Mouse (Mus musculus) heart, postnatal 0 days (tissue): ENCODE data around the gene Tgm2. TPM values are rescaled to one million over a fixed set of nuclear protein-coding genes. Genes with fewer than 3 reads are reported as not detected.
A peak's percentile ranks its signal among the peaks of the same experiment; 100 is the strongest.

ENCODE experiments used
- ATAC-seq: fragments of 200-750 bp; cut with Nextera tagmentation; 2 replicates; pipeline ENCODE4 v1.8.0; 2017; ENCODE audit warnings: low read depth, moderate number of reproducible peaks, moderate library complexity; ENCODE audit not compliant: insufficient read depth
- DNase-seq: peaks from one replicate; pipeline ENCODE4 v3.0.0-alpha.2; 2016; ENCODE audit warnings: low spot score
- H3K27ac ChIP-seq: fragments of 300-500 bp; sonication (generic); 2 replicates; pipeline ENCODE4 v1.5.1; 2014; ENCODE audit warnings: low read depth, mild to moderate bottlenecking
- H3K27me3 ChIP-seq: fragments of 300-500 bp; sonication (generic); 2 replicates; pipeline ENCODE4 v1.6.1; 2014; ENCODE audit warnings: low read length, mixed read lengths; ENCODE audit not compliant: control insufficient read depth, insufficient read depth
- H3K36me3 ChIP-seq: fragments of 300-500 bp; sonication (generic); replicated peaks from 2 replicates; pipeline ENCODE4 v1.6.1; 2014; ENCODE audit warnings: low read length, mixed read lengths; ENCODE audit not compliant: control insufficient read depth, insufficient read depth
- H3K4me1 ChIP-seq: fragments of 300-500 bp; sonication (generic); 2 replicates; pipeline ENCODE4 v1.6.1; 2014; ENCODE audit warnings: antibody characterized with exemption; ENCODE audit not compliant: control insufficient read depth, insufficient read depth
- H3K4me2 ChIP-seq: fragments of 300-500 bp; sonication (generic); 2 replicates; pipeline ENCODE4 v1.6.1; 2014; ENCODE audit warnings: low read depth, mild to moderate bottlenecking, low read length, moderate library complexity
- H3K4me3 ChIP-seq: fragments of 300-500 bp; sonication (generic); 2 replicates; pipeline ENCODE4 v1.5.1; 2014; ENCODE audit warnings: low read depth, low read length
- H3K9ac ChIP-seq: fragments of 300-500 bp; sonication (generic); replicated peaks from 2 replicates; pipeline ENCODE4 v1.6.1; 2014; ENCODE audit warnings: low read depth, low read length, mixed read lengths
- H3K9me3 ChIP-seq: fragments of 300-500 bp; sonication (generic); replicated peaks from 2 replicates; pipeline ENCODE4 v1.6.1; 2016; ENCODE audit warnings: low read length; ENCODE audit not compliant: control insufficient read depth
- CTCF ChIP-seq: IDR thresholded peaks from 2 replicates; pipeline ENCODE4 v1.5.1; 2016; ENCODE audit warnings: antibody characterized with exemption, control low read depth, low read depth
- EP300 ChIP-seq: IDR thresholded peaks from 2 replicates; pipeline ENCODE4 v1.6.1; 2016; ENCODE audit warnings: antibody characterized with exemption, low read depth
- WGBS: fragments of 180-500 bp; shearing (Covaris S2); extraction: QIAGEN DNeasy Blood & Tissue Kit; methylation state at CpG from one replicate; pipeline ENCODE4 v1.1.7; 2014; 5-methylcytosine and 5-hydroxymethylcytosine counted together
- polyA plus RNA-seq: library from polyadenylated mRNA; unstranded; fragments of >200 nt; fragmentation: Nextera tagmentation; extraction: Ambion mirVana; gene quantifications from 2 replicates; pipeline ENCODE4 v1.2.1, GENCODE M21; 2015
- total RNA-seq: library from RNA; depleted of rRNA; stranded (reverse); fragments of >200 nt; gene quantifications from 2 replicates; pipeline ENCODE4 v1.2.3, GENCODE M21; 2014; ENCODE audit warnings: low replicate concordance

Tgm2 gene
- total and polyA plus RNA-seq, 2 experiments from 2014 or later: 155 to 445 TPM

DNA sequence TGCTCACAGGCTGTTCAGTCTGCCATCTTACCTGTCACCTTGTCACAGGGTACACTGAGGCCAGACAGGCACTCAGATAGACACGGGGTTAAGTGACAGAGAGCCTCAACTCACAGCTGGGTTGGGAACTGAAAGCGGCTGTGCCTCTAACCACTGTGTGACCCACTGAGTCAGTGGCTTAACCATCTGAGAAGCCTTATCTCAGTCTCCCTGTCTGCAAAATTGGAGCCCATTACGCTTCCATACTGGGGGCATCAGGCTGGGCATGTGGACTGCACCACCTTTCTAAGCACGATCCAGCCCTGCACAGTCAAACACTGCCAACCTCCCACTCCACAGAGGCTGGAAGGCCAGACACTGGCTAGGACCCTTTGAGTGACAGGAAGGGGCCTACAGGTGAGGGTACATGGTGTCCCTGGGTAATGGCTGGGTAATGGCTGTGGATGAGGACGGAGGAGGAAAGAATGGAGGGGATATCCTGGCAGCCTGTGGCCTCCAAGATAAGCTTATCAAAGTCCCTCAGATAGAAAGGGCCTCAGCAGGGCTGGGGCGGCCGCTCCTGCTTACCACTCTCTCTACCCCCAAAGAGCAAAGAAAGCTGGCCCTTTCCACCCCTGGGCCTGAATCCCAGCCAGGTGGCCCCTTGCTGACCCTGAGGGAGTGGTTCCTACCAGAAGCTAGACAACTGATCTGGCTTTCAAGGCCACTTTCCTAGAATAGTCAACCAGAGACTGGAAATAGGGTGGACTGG, 4.4 kb downstream of the Tgm2 start:
- 13% methylated on average over 7 of the region's 7 CpGs for WGBS
- Histone ChIP-seq H3K9me3 (no peaks in the 10 kb centered on the region), H3K36me3 (peaks cover 26% of the 10 kb centered on the region), H3K4me2 (no peak overlapping the region), H3K9ac (no peak overlapping the region), H3K27ac (peak overlapping the region; percentile 96), H3K4me3 (no peak overlapping the region), H3K4me1 (peaks cover 58% of the 10 kb centered on the region), H3K27me3 (no peaks in the 10 kb centered on the region)
- peak; percentile 51 for ATAC-seq
- DNase-seq: peak; percentile 86
- TF ChIP-seq EP300 (peak; percentile 82), CTCF (no peak)

DNA sequence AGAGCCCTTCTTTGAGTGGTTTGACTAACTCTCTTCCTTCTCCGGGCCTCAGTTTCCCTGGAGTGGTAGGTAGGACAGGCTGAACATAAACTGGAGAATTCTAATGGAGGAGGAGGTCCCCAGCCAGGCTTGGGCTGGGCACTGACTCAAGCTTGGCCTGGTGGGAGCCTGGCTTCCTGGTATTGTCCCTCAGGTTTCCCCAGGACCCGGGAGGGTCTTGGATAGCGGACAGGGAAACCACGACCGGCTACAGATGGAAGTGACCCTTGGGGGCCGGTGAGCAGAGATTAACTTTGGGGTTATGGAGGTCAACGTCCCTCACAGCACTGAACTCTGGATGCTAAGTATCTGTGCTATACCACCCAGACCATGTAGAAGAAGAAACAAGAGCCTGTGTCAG, 5.0 kb downstream of the Tgm2 start:
- peak overlapping the region; percentile 56 for H3K9ac ChIP-seq
- 0 out of 2 replicates have a peak overlapping the region, but pooled peaks have one; percentile 10 for H3K4me2 ChIP-seq
- H3K27me3 ChIP-seq: no peaks in the 10 kb centered on the region
- DNase-seq (no peak), ATAC-seq (no peak)
- H3K9me3 ChIP-seq: no peaks in the 10 kb centered on the region
- no peak for TF ChIP-seq CTCF
- no peak for TF ChIP-seq EP300
- H3K27ac ChIP-seq: peak overlapping the region; percentile 96
- peaks cover 58% of the 10 kb centered on the region for H3K4me1 ChIP-seq
- WGBS: 35% methylated on average over 7 of the region's 7 CpGs
- peaks cover 29% of the 10 kb centered on the region for H3K36me3 ChIP-seq
- H3K4me3 ChIP-seq: no peak overlapping the region

DNA sequence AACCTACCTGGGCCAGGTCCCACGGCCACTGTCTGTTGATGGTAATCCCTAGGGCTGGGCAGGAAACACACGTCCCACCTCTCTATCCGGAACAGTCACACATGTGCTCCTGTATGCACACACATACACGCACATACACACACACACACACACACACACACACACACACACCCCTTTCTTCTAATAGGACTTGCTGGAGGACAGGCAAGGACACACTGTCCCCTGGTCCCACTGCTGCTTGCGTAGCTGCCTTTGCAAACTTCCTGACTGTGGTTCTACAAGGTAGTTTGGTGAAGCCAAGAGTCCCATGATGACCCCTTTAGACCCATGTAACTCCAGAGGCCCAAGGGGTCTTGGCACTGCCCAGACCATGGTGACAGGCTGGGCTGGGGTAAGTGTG, 5.6 kb downstream of the Tgm2 start:
- ATAC-seq (peak; percentile 8; the same call in 1 of the 2 replicates), DNase-seq (peak; percentile 63)
- 0 out of 2 replicates have a peak overlapping the region, but pooled peaks have one; percentile 10 for H3K4me2 ChIP-seq
- peaks cover 58% of the 10 kb centered on the region for H3K4me1 ChIP-seq
- WGBS: 36% methylated on average over 5 of the region's 5 CpGs
- H3K27ac ChIP-seq: peak overlapping the region; percentile 96
- H3K9me3 ChIP-seq: no peaks in the 10 kb centered on the region
- peaks cover 33% of the 10 kb centered on the region for H3K36me3 ChIP-seq
- no peaks in the 10 kb centered on the region for H3K27me3 ChIP-seq
- H3K9ac ChIP-seq: peak overlapping the region; percentile 56
- TF ChIP-seq CTCF (no peak), EP300 (peak; percentile 71; the same call in 1 of the 2 replicates)
- H3K4me3 ChIP-seq: no peak overlapping the region

DNA sequence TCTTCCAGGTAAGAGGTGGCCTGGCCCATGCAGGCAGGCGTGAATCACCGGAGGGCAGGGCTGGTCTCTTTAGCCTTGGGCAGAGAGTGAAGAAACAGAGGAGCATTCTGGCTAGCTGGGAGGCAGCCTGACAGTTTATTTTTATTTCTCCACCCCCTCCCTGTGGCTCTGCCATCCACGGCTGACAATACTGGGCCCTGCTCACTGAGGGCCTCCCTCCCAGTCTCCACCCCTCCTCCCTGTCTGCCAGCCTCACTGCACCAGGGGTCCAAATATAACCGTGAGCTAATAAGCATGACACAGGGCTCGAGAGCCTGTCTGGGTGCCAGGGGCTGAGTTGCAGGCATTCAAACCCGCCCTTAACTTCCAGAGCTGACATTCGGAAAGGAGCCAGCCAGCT, 6.6 kb downstream of the Tgm2 start:
- Histone ChIP-seq H3K4me2 (0 out of 2 replicates have a peak overlapping the region, but pooled peaks have one; percentile 11), H3K4me1 (peaks cover 48% of the 10 kb centered on the region), H3K4me3 (no peak overlapping the region), H3K36me3 (peaks cover 41% of the 10 kb centered on the region), H3K27me3 (no peaks in the 10 kb centered on the region), H3K27ac (peak overlapping the region; percentile 96), H3K9ac (peak overlapping the region; percentile 50; the same call in 1 of the 2 replicates), H3K9me3 (no peaks in the 10 kb centered on the region)
- ATAC-seq: peak; percentile 88
- TF ChIP-seq EP300: peak; percentile 93
- TF ChIP-seq CTCF: no peak
- 22% methylated on average over 7 of the region's 7 CpGs for WGBS
- peak; percentile 95 for DNase-seq

DNA sequence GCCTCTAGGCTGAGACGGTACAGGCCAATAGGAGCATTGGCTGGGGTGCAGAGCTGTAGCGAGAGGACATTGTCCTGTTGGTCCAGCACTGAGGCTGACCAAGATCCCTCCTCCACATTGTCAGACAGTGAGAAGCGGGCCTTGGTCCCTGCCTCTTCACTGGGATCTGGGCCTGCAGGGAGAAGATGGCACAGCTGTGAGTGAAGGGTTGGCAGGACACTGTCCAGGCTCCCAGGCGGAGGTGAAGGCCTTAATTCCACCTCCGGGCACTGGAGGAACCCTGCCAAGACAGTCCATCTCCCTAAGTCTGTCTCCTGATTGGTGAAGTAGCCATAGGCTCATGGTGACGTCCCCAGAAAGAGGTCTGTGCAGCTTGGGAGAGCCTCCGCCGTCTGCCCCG, 7.5 kb downstream of the Tgm2 start:
- WGBS: 67% methylated on average over 9 of the region's 9 CpGs
- DNase-seq: no peak
- ATAC-seq: no peak
- no peak for TF ChIP-seq EP300
- no peak for TF ChIP-seq CTCF
- Histone ChIP-seq H3K4me3 (no peak overlapping the region), H3K27me3 (no peaks in the 10 kb centered on the region), H3K27ac (peak overlapping the region; percentile 96), H3K4me1 (peaks cover 47% of the 10 kb centered on the region), H3K36me3 (peaks cover 49% of the 10 kb centered on the region), H3K9me3 (no peaks in the 10 kb centered on the region), H3K9ac (peak overlapping the region; percentile 50; the same call in 1 of the 2 replicates), H3K4me2 (no peak overlapping the region)

DNA sequence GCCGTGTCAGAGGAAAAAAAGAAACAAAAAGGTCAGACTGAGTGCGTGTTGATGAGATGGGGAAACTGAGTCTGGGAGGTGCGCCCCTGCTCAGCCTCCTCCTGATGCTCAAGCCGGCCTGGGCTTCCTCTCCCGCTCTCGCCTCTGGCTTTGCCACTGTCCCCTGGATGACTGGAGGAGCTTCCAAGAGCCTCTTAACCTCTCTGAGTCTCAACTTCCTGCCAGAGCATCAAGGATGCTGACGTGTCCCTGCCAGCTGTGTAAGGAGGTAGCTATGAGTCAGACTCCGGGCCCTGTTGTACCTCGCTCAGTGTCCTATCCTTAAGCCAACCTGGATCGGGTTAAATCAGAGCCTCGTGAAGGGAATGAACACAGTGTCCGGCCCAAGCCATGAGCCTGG, 8.5 kb downstream of the Tgm2 start:
- Histone ChIP-seq H3K36me3 (peaks cover 54% of the 10 kb centered on the region), H3K27ac (no peak overlapping the region), H3K27me3 (no peaks in the 10 kb centered on the region), H3K4me2 (no peak overlapping the region), H3K9me3 (no peaks in the 10 kb centered on the region), H3K9ac (no peak overlapping the region), H3K4me1 (peaks cover 39% of the 10 kb centered on the region), H3K4me3 (no peak overlapping the region)
- TF ChIP-seq EP300: no peak
- TF ChIP-seq CTCF: no peak
- 69% methylated on average over 12 of the region's 12 CpGs for WGBS
- DNase-seq: no peak
- ATAC-seq: no peak
